Mouse (Mus musculus) left cerebral cortex, postnatal 10 days (tissue): ENCODE measurements around the gene Parvg. TPM values are rescaled to one million over a fixed set of nuclear protein-coding genes. Genes with fewer than 3 reads are reported as not detected.

Experiments
- DNase-seq, 2 experiments: peaks; one replicate each; pipeline ENCODE4 v3.0.0; 2021 to 2022; ENCODE audit warnings: low spot score in 2 of 2, mixed read lengths in 1 of 2; ENCODE audit errors: extremely low spot score in 1 of 2
- intact Hi-C: fragments of 180-260 bp; cut with DNase I; formaldehyde crosslinking; loops from one replicate; pipeline ENCODE4 v1.15.1; 2025
- total RNA-seq, 2 experiments: library from RNA; stranded (reverse); gene quantifications; 2 replicates each; pipeline ENCODE4 v1.2.3; 2021

Gene Parvg
- total RNA-seq, 2 experiments from 2014 or later: 5.1 to 6.6 TPM

DNA sequence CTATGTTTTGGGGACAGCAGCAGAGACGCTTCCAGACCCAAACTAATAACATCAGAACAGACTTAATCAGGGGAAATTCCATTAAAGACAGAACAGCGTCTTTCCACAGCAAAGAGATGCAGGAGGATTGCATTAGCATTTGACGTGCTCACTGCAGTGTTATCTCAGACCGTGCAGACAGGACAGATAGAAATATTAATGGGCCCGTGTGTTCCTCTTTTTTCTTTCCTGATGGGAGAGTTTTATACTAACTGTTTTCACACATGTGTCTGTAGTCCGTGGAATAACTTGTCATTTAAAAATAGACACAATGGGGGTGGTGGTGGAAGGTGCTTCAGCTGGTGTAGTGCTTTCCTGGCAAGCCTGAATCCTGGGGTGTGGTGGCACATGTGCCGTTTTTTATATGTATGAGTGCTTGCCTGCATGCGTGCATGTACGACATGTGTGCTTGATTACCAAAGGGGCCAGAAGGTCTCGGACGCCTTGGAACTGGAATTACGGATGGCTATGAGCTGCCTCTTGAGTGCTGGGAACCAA is 12.5 kb downstream of the Parvg start:
- intact Hi-C loops: no loop called here
- no peak for DNase-seq

GRCm38 (mm10) chr15:84337599-84337998 is 13.8 kb downstream of the Parvg start:
- intact Hi-C loops: no loop called here
- no peak for DNase-seq

- DNase-seq: no peak
- intact Hi-C loops: no loop called here
Observed at GRCm38 (mm10) chr15:84340926-84341325, 17.1 kb downstream of the Parvg start.

DNA sequence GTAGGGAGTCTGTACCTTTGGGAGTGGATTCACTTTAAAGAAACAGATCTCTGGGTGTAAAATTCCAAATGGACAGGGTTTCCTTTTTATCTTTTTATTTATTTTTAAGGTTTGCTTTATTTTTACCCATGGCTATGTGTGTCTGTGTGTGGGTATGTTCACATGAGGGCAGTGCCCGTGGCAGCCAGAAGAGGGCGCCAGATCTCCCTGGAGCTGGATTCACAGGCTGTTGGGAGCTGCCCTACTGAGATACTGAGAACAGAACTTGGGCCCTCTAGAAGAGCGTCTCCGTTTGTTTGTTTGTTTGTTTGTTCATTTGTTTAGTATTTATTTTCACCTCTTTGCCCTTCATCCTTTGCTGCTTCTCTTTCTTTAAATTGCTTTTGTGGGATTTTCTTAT is 24.9 kb downstream of the Parvg start:
- peak in 1 of 2 experiments; percentile 13 for DNase-seq
- intact Hi-C loops: no loop called here

GRCm38 (mm10) chr15:84349915-84350738 is 26.3 kb downstream of the Parvg start:
- DNase-seq: peak in 1 of 2 experiments; percentile 19
- intact Hi-C loops: no loop called here

- intact Hi-C loops: no loop called here
- DNase-seq: peak in 1 of 2 experiments; percentile 11
Observed at GRCm38 (mm10) chr15:84351342-84351741, 27.5 kb downstream of the Parvg start.

- intact Hi-C loops: no loop called here
- peak; percentile 81 to 84 for DNase-seq
Observed at GRCm38 (mm10) chr15:84351915-84352844, 28.4 kb downstream of the Parvg start.

DNA sequence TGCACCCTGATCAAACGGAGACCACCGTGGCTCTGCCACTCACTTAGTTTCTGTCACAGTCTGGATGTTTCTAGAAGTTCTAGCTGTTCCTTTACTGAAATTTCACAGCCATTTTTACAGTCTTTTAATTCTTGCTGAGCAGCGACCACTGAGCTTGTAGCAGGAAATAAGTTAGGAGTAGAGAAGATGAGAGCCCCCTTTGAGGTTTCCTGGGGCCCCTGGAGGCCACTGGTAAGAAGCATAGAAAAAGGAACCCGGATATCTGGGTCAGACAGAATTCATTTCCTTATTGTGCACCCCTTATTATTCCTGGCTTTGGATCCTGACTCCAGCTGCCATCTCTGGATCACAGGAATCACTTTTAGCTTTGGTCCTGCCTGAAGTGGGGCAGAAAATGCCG is 31.3 kb downstream of the Parvg start:
- peak in 1 of 2 experiments; percentile 8 for DNase-seq
- intact Hi-C loops: no loop called here

DNA sequence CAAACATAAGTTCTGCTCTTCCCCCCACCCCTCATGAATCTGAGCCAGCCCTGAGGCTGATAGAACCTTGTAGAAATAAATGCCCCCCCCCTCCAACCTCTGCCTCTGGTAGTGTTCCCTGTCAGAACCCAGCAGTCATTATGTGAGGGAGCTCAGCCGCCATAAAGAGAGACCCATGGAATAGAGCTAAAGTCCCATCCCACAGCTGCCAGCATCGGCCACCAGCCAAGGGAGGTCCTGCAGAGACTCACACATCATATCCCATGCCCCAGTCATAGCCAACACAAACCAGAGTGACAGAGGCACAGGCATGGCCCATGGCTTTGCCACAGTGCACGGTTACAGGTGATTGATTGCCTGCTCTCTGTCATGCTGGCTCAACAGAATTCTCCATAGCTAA is 40.9 kb downstream of the Parvg start:
- DNase-seq: no peak
- intact Hi-C loops: no loop called here

DNA sequence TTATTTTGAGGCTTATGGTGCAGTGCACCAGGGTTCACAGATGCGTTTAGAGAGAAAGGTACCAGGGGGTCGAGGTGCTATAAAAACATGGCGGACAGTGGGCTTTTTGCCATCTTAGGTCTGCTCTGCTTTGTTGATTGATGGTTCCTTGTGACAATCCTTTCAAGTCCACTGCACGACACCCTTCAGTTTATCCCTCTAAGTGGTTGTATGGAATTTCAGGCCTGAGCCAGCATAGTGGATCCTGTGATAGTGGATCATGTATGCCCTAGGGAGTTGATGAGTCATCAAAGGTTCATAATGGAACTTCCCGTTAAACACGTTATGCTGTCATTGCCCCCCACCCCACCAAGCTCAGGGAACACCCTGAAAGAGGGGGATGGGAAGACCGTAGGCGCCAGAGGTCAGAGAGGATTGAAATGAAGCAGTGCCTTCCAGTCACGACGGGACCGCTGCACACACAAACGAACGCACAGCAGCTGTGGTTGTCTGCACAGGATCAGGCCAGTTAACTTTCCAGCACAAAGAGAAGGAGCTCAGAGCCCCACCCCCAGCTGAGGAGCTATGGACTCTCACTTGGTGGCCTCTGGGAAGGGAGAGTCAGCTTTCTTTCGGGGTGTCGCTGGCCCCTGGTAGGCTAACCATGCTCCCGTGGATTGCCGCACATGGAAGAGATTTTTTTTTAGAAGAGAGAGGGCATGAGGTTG is 42.0 kb downstream of the Parvg start:
- DNase-seq: no peak
- intact Hi-C loops: no loop called here

- DNase-seq: peak in 1 of 2 experiments; percentile 25
- intact Hi-C loops: no loop called here
Observed at GRCm38 (mm10) chr15:84366574-84366989, 42.8 kb downstream of the Parvg start.

DNA sequence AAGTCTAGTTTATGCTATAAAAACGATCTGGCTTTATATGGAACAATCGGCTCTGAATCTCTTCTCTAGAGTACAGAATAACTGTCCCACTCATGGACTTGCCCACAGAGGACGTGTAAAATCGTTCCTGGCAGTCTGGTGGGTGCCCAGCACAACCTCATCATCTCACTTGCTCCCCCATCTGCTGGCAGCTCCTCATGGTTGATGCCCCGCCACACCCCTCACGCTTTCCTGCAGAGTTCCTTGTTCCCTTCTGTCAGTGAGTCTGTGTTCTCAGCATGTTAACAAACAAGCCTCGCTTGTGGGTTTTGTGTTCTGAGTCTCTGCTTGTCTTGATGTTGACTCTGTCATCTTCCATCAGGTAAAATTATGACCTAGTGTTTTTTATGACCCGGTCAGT is 43.6 kb downstream of the Parvg start:
- intact Hi-C loops: no loop called here
- DNase-seq: no peak

- intact Hi-C loops: no loop called here
- DNase-seq: no peak
Observed at GRCm38 (mm10) chr15:84372801-84373200, 49.0 kb downstream of the Parvg start.

DNA sequence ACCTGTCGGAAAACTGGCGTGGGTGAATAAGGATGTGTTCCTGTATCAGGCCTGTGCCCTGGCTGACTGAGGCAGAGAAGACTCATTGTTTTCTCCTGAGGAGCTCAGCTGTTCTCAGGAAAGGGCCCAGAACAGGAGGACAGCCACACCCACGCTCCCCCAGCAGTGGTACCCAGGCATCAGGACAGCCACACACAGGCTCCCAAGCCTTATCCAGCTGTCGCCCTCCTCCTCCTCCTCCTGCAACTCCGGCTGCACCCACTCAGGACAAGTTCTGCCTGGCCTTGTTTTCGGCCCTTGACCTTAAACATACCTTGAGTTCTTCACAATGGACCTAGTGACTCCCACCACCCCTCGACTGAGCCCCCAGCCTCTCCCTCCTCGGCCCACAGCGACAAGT is 54.9 kb downstream of the Parvg start:
- DNase-seq: no peak

GRCm38 (mm10) chr15:84380181-84380580 is 56.4 kb downstream of the Parvg start:
- DNase-seq: no peak
- intact Hi-C loops: no loop called here

More for the DNA sequence above, 54.9 kb downstream of the Parvg start:
- intact Hi-C loops: no loop called here

DNA sequence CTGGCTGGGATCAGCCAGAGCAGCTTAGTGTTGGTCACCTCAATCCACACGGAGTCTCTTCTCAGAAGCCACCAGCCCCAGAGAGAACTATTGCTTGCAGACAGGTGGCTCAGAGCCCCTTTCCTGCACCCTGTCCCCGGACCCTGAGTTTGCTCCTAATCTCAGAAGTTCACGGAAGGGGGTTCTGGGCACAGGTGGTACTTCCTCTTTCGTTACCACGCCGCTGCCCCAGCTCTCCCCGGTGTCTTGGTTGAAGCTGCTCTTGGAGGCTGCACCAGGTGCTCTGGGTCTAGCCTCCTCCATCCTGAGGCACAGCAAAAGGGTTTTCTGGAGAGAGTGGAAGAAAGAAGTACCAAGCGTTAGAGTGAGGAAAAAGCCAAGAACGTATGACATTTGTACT is 60.2 kb downstream of the Parvg start:
- DNase-seq: no peak
- intact Hi-C loops: no loop called here

DNA sequence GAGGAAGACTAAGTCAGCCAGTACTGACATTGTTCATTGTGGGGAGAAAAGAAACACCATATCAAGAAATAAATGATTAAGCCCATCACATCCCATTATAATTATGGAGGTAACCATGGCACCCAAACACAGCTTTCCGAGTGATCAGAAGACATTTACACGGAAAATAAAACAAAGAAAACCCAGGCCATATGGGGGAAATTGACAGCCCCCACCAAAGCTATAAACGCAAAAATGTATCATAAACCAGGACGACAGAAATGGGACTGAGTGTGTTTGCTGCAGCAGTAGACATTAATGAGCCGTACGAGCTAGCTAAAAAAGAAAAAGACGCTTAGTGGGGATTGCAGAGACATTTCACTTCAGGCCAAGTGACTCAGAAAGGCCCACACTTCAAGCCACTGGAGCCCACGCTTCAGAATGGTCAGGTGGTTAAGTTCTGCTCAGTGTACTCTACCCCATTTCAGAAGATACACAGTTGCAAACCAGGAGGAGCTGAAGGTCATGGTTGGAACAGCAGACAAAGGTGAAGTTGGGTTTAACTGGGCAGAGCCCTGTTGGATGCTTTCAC is 62.3 kb downstream of the Parvg start:
- intact Hi-C loops: no loop called here
- DNase-seq: no peak

- intact Hi-C loops: no loop called here
- no peak for DNase-seq
Observed at GRCm38 (mm10) chr15:84388698-84389131, 64.9 kb downstream of the Parvg start.

DNA sequence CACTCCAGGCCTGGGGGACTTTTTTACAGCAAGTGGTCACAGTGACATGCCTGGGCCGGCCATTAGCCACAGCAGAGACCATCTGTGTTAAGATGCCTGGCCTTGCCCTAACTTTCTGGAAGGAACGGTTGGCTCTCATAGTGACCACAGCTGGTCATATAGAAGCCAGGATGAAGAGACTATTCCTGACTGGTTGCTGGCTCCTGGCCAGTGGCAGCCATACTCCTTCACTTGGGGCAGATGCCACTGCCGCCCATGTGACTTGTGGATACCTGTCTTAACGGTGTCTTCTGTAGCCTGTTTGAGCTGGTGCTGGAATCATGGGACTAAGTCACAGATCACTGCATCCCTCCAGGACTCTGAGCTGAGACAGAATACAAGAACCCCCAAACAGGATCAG is 68.3 kb downstream of the Parvg start:
- DNase-seq: no peak
- intact Hi-C loops: no loop called here
